ENCODE assay signal across 11 mouse cellular contexts in genomic region chr13:45165159-45165558, GRCm38 (mm10).
DNase-seq lines count a peak whose midpoint lies in the region; ATAC-seq and TF ChIP-seq lines count a peak whose summit lies in the region.
"Had no signal": no experiment of that assay in that cellular context is flagged by ENCODE, and none has a peak within 500 bp of the region (broad histone marks: within the 10 kb centered on the region; RNA-seq: fewer than 3 reads in every experiment).

No protein-coding gene starts in this region.

- TF ChIP-seq POLR2A in liver, adult 2 months (IDR thresholded peaks at IDR 0.05; ENCODE audit: extremely low read depth, insufficient read depth, low read length), result no peak
- no peak for TF ChIP-seq POLR2A in CH12.LX (IDR thresholded peaks at IDR 0.05; ENCODE audit: low read depth, low read length)

- H3K36me3 ChIP-seq in embryonic facial prominence, embryonic 11.5 days (replicated peaks; ENCODE audit: control insufficient read depth, insufficient read depth, low read depth, low read length), result no peaks in the 10 kb centered on the region
- H3K36me3 ChIP-seq in embryonic facial prominence, embryonic 10.5 days (replicated peaks), result no peaks in the 10 kb centered on the region
- H3K36me3 ChIP-seq in liver, adult 2 months (ENCODE audit: control insufficient read depth, insufficient read depth, low read length), result no peaks in the 10 kb centered on the region
- no peaks in the 10 kb centered on the region for H3K36me3 ChIP-seq in CH12.LX (replicated peaks in 1 of 2; ENCODE audit: control insufficient read depth in 1 of 2, insufficient read depth in 1 of 2, low read length in 1 of 2)
- H3K36me3 ChIP-seq in kidney, postnatal 0 days (ENCODE audit: insufficient read depth, low read length), result no peaks in the 10 kb centered on the region
- H3K36me3 ChIP-seq: hindbrain, embryonic 15.5 days; limb, embryonic 15.5 days had no signal

- H3K79me2 ChIP-seq in liver, adult 2 months (ENCODE audit: control insufficient read depth, insufficient read depth, low read length), result no peaks in the 10 kb centered on the region
- no peaks in the 10 kb centered on the region for H3K79me2 ChIP-seq in CH12.LX (replicated peaks; ENCODE audit: control insufficient read depth, extremely low read depth, insufficient read depth, poor library complexity, severe bottlenecking)

- in situ Hi-C loops in CH12.LX (cut with MboI; ENCODE audit: low pct_ligation_motif_present, low pct_unique_long_range_greater_than_20kb, low sequenced_read_pairs), result no loop called here

- peak; percentile 37 for DNase-seq in embryonic facial prominence, embryonic 11.5 days (ENCODE audit: low spot score)
- no peak for DNase-seq in embryonic facial prominence, embryonic 10.5 days (ENCODE audit: low spot score)
- DNase-seq in liver, adult 2 months (ENCODE audit: extremely low read depth, low read depth, low spot score), result peak; percentile 8
- DNase-seq in liver, result no peak
- peak; percentile 6 for DNase-seq in CH12.LX (ENCODE audit: extremely low read depth)
- DNase-seq in kidney, postnatal 0 days (ENCODE audit: low spot score), result no peak
- DNase-seq in adrenal gland, adult 8-10 months, result no peak
- no peak for DNase-seq in left cerebral cortex, postnatal 25 days (ENCODE audit: low spot score in 2 of 2)
- DNase-seq: gastrocnemius, postnatal 36 days had no signal

- no peak for TF ChIP-seq EP300 in CH12.LX (IDR thresholded peaks at IDR 0.05; ENCODE audit: low read length)

- no peak overlapping the region for H3K4me2 ChIP-seq in embryonic facial prominence, embryonic 11.5 days (ENCODE audit: low read depth, low read length)
- no peak overlapping the region for H3K4me2 ChIP-seq in CH12.LX (ENCODE audit: insufficient read depth, low read depth, poor library complexity, severe bottlenecking)
- H3K4me2 ChIP-seq in kidney, postnatal 0 days (ENCODE audit: low read length), result no peak overlapping the region
- H3K4me2 ChIP-seq: hindbrain, embryonic 15.5 days; limb, embryonic 15.5 days had no signal

- no peak overlapping the region for H3K27ac ChIP-seq in embryonic facial prominence, embryonic 11.5 days (replicated peaks; ENCODE audit: low read depth, low read length)
- no peak overlapping the region for H3K27ac ChIP-seq in embryonic facial prominence, embryonic 10.5 days (replicated peaks)
- no peak overlapping the region for H3K27ac ChIP-seq in liver, adult 2 months (replicated peaks; ENCODE audit: insufficient read depth, low read depth, low read length)
- no peak overlapping the region for H3K27ac ChIP-seq in CH12.LX (ENCODE audit: insufficient read depth, low read depth)
- H3K27ac ChIP-seq in kidney, postnatal 0 days, result no peak overlapping the region
- H3K27ac ChIP-seq: hindbrain, embryonic 15.5 days; limb, embryonic 15.5 days had no signal

- no peak for ATAC-seq in embryonic facial prominence, embryonic 11.5 days (replicated peaks; ENCODE audit: insufficient number of reproducible peaks, low FRiP score, low TSS enrichment, low read depth)
- ATAC-seq in kidney, postnatal 0 days (replicated peaks; ENCODE audit: low FRiP score, low read depth), result no peak

- no peaks in the 10 kb centered on the region for H3K27me3 ChIP-seq in embryonic facial prominence, embryonic 11.5 days (ENCODE audit: control insufficient read depth, insufficient read depth, low read length)
- peaks cover 6% of the 10 kb centered on the region; the same call in 1 of the 2 replicates for H3K27me3 ChIP-seq in embryonic facial prominence, embryonic 10.5 days (replicated peaks; ENCODE audit: low read depth, poor library complexity, severe bottlenecking)
- H3K27me3 ChIP-seq in liver, adult 2 months (ENCODE audit: control insufficient read depth, insufficient read depth, low read length), result no peaks in the 10 kb centered on the region
- no peaks in the 10 kb centered on the region for H3K27me3 ChIP-seq in CH12.LX (replicated peaks)
- H3K27me3 ChIP-seq in kidney, postnatal 0 days (ENCODE audit: insufficient read depth, low read length), result no peaks in the 10 kb centered on the region
- H3K27me3 ChIP-seq: hindbrain, embryonic 15.5 days; limb, embryonic 15.5 days had no signal

- intact Hi-C loops in left cerebral cortex, postnatal 25 days (cut with DNase I), result no loop called here

- no peaks in the 10 kb centered on the region for H3K9me3 ChIP-seq in embryonic facial prominence, embryonic 11.5 days (replicated peaks; ENCODE audit: control insufficient read depth, low read length)
- no peaks in the 10 kb centered on the region for H3K9me3 ChIP-seq in embryonic facial prominence, embryonic 10.5 days
- no peaks in the 10 kb centered on the region for H3K9me3 ChIP-seq in CH12.LX (replicated peaks; ENCODE audit: low read length)
- H3K9me3 ChIP-seq in kidney, postnatal 0 days (replicated peaks; ENCODE audit: low read length), result no peaks in the 10 kb centered on the region
- H3K9me3 ChIP-seq: hindbrain, embryonic 15.5 days; limb, embryonic 15.5 days had no signal

- TF ChIP-seq CTCF in liver, adult 2 months (IDR thresholded peaks at IDR 0.05; ENCODE audit: low read depth, low read length), result peak; percentile 51
- TF ChIP-seq CTCF in CH12.LX (conservative IDR thresholded peaks at IDR 0.05 in 1 of 2, IDR thresholded peaks at IDR 0.05 in 1 of 2; ENCODE audit: low read depth in 2 of 2, low read length in 2 of 2), result peak in 1 of 2 experiments; percentile 42; a peak in 2 of 4 replicates
- peak; percentile 52; the same call in 1 of the 2 replicates for TF ChIP-seq CTCF in kidney, postnatal 0 days (IDR thresholded peaks at IDR 0.05; ENCODE audit: low read depth)

- TF ChIP-seq RAD21 in CH12.LX (IDR thresholded peaks at IDR 0.05; ENCODE audit: low read depth, low read length), result peak; percentile 40

- no peak overlapping the region for H3K9ac ChIP-seq in embryonic facial prominence, embryonic 11.5 days (replicated peaks; ENCODE audit: low read length)
- no peak overlapping the region for H3K9ac ChIP-seq in liver, adult 2 months (ENCODE audit: low read depth, low read length)
- no peak overlapping the region for H3K9ac ChIP-seq in CH12.LX (ENCODE audit: insufficient read depth, low read depth)
- H3K9ac ChIP-seq in kidney, postnatal 0 days (ENCODE audit: low read depth, low read length), result no peak overlapping the region
- H3K9ac ChIP-seq: hindbrain, embryonic 15.5 days; limb, embryonic 15.5 days had no signal

- H3K4me3 ChIP-seq in embryonic facial prominence, embryonic 11.5 days (ENCODE audit: low read depth, low read length), result no peak overlapping the region
- no peak overlapping the region for H3K4me3 ChIP-seq in embryonic facial prominence, embryonic 10.5 days
- no peak overlapping the region for H3K4me3 ChIP-seq in liver, adult 2 months (ENCODE audit: insufficient read depth, low read depth, low read length)
- H3K4me3 ChIP-seq in CH12.LX (replicated peaks in 1 of 3; ENCODE audit: low read depth in 2 of 3, low read length in 2 of 3, poor library complexity in 1 of 3), result no peak overlapping the region
- no peak overlapping the region for H3K4me3 ChIP-seq in kidney, postnatal 0 days (replicated peaks; ENCODE audit: low read depth, low read length)
- H3K4me3 ChIP-seq: hindbrain, embryonic 15.5 days; limb, embryonic 15.5 days had no signal

- H3K4me1 ChIP-seq in embryonic facial prominence, embryonic 11.5 days (ENCODE audit: control insufficient read depth, insufficient read depth, low read length), result no peaks in the 10 kb centered on the region
- H3K4me1 ChIP-seq in embryonic facial prominence, embryonic 10.5 days, result peaks cover 8% of the 10 kb centered on the region; the same call in 1 of the 2 replicates
- no peaks in the 10 kb centered on the region for H3K4me1 ChIP-seq in liver, adult 2 months (ENCODE audit: control insufficient read depth, insufficient read depth, low read length)
- no peaks in the 10 kb centered on the region for H3K4me1 ChIP-seq in CH12.LX (ENCODE audit: control insufficient read depth in 1 of 2, insufficient read depth in 2 of 2)
- no peaks in the 10 kb centered on the region for H3K4me1 ChIP-seq in kidney, postnatal 0 days (replicated peaks; ENCODE audit: insufficient read depth, low read length)
- H3K4me1 ChIP-seq: limb, embryonic 15.5 days had no signal

- dilution Hi-C loops in CH12.LX (cut with MboI; ENCODE audit: extremely low pct_ligation_motif_present, extremely low pct_unique_long_range_greater_than_20kb, low sequenced_read_pairs), result no loop called here

- 87% methylated on average over 3 of the region's 3 CpGs for WGBS in embryonic facial prominence, embryonic 11.5 days
- 84% methylated on average over 3 of the region's 3 CpGs for WGBS in embryonic facial prominence, embryonic 10.5 days
- WGBS in liver, adult 2 months, result 86% methylated on average over 3 of the region's 3 CpGs
- WGBS in kidney, postnatal 0 days, result 91% methylated on average over 3 of the region's 3 CpGs

TF ChIP-seq in CH12.LX, 34 proteins besides CTCF, POLR2A, EP300 and RAD21:
- TF ChIP-seq SMC3 (IDR thresholded peaks at IDR 0.05; ENCODE audit: low read depth, low read length) (peak; percentile 51), HCFC1 (IDR thresholded peaks at IDR 0.05; ENCODE audit: low read depth, low read length) (no peak)

Comparison
In these comparisons a context has a peak if more than half of its experiments do, and no peak if none do; other contexts are left out.
1. DNase-seq: peak in embryonic facial prominence, embryonic 11.5 days (single experiment), liver, adult 2 months (single experiment) and CH12.LX (single experiment); none in embryonic facial prominence, embryonic 10.5 days (single experiment), liver (single experiment), kidney, postnatal 0 days (single experiment), adrenal gland, adult 8-10 months (single experiment) and left cerebral cortex, postnatal 25 days (0 of 2).